Mouse (Mus musculus): Measurements from ENCODE around the gene Glce. TPM values are rescaled to one million over a fixed set of nuclear protein-coding genes. Genes with fewer than 3 reads are reported as not detected.
A peak's percentile ranks its signal among the peaks of the same experiment; 100 is the strongest.

Glce gene
- polyA plus RNA-seq, 1 experiment = 6.4 TPM

DNA sequence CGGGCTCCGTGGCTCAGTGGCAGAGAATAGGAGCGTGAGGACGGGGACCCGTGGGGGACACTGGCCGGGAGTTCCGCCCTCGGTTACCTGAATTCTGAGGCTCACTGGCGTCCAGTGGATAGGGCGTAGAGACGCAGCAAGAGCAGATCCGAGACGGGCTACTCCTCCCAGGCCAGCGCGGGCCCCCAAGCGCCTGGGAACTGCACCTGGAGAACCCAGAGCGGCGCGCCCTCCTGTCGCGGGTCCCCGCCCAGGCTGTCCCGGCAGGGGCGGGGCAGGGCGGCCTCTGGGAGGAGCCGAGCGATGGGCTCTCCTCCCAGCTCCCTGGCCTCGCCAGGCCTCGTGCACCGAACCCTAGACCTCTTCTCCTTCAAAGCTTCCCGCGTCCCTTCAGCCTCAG, 95.9 kb downstream of the Glce start, which contains the start of gene Paqr5:
Gene Paqr5, minus strand, starts transcription at position 257 of the 400 bp plus-strand sequence.
- no peaks in the 10 kb centered on the region for H3K4me1 ChIP-seq (ENCODE audit: control insufficient read depth, insufficient read depth, insufficient read length, low read length)
- peak within 1 kb of the TSS; percentile 53 for H3K4me3 ChIP-seq (ENCODE audit: insufficient read depth, low read depth, low read length)
- no peak within 1 kb of the TSS for H3K27ac ChIP-seq (replicated peaks; ENCODE audit: low read depth, low read length)

DNA sequence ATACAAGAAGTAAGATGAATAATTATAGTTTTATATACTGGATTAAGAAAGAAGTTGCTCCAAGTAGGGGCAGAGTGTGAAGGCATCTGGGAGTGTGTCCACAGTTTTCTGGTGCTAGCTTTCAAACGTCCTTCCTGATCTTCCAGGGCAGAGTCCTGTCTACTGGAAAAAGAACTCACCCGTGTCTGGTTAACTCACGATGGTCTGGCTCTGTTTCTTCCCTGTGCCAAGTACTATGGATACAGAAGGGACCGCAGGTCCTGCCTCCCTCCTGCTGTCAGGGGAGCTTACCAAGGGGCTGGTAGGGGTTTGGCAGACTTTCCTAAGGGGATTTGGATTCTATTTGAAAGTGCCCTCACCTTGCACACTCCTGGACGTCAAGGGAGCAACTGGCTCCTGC, 97.4 kb downstream of the Glce start:
- H3K4me1 ChIP-seq (ENCODE audit: control insufficient read depth, insufficient read depth, insufficient read length, low read length) = no peaks in the 10 kb centered on the region
- no peak overlapping the region for H3K27ac ChIP-seq (replicated peaks; ENCODE audit: low read depth, low read length)
- no peak overlapping the region for H3K4me3 ChIP-seq (ENCODE audit: insufficient read depth, low read depth, low read length)

- H3K4me1 ChIP-seq (ENCODE audit: control insufficient read depth, insufficient read depth, insufficient read length, low read length) = no peaks in the 10 kb centered on the region
- no peak overlapping the region for H3K27ac ChIP-seq (replicated peaks; ENCODE audit: low read depth, low read length)
- H3K4me3 ChIP-seq (ENCODE audit: insufficient read depth, low read depth, low read length) = no peak overlapping the region
Observed at GRCm38 (mm10) chr9:62023879-62024278, 98.6 kb downstream of the Glce start.

- Histone ChIP-seq H3K4me3 (ENCODE audit: insufficient read depth, low read depth, low read length) (no peak overlapping the region), H3K27ac (replicated peaks; ENCODE audit: low read depth, low read length) (no peak overlapping the region), H3K4me1 (ENCODE audit: control insufficient read depth, insufficient read depth, insufficient read length, low read length) (no peaks in the 10 kb centered on the region)
Observed at GRCm38 (mm10) chr9:62022961-62023680, 99.3 kb downstream of the Glce start.

DNA sequence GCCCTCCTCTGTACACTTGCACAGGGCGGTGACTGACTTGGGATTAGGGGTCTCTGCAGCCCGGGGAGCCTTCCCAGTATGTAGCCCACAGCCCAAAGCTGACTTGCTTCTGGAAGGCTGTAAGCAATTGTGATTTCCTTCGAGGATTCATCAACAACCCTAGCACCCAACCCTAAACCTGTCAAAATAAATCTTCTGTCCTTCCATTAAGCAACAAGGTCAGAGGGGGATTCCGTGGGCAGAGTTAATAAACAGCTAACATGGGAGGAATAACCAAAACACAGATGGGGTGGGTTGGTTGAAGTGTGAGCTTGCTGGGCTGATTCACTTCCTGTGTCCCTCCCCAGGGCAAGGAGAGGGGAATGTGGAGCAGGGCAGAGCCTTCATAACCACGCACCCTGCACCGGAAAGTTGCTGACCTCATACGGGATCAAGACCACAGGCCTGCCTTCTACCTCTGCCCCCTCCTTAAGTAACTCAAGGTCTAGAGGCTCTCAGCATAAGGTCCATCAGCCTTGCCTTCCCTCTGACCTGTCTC, 100.8 kb downstream of the Glce start:
- Histone ChIP-seq H3K4me1 (ENCODE audit: control insufficient read depth, insufficient read depth, insufficient read length, low read length) (no peaks in the 10 kb centered on the region), H3K27ac (replicated peaks; ENCODE audit: low read depth, low read length) (no peak overlapping the region)

DNA sequence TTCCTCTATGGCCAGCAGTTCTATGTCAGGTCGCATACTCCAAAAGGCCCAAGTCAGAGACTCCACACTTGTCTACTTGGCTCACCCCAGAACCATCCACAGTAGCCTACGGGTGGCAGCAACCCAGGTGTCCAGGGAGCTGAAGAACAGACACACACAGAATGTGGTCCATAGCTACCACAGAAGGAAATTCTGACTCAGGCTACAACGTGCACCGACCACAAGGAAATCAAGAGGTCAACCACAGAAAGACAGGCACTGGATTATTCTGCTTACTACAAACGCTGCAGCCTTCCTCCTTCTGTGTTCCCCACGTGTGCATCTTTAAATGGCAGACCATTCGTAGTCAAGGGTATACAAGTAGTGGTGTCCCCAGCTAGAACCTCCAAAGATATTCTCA, 102.2 kb downstream of the Glce start:
- Histone ChIP-seq H3K4me3 (ENCODE audit: insufficient read depth, low read depth, low read length) (no peak overlapping the region), H3K4me1 (ENCODE audit: control insufficient read depth, insufficient read depth, insufficient read length, low read length) (no peaks in the 10 kb centered on the region), H3K27ac (replicated peaks; ENCODE audit: low read depth, low read length) (no peak overlapping the region)

More for the DNA sequence above, 100.8 kb downstream of the Glce start:
- H3K4me3 ChIP-seq (ENCODE audit: insufficient read depth, low read depth, low read length) = no peak overlapping the region

DNA sequence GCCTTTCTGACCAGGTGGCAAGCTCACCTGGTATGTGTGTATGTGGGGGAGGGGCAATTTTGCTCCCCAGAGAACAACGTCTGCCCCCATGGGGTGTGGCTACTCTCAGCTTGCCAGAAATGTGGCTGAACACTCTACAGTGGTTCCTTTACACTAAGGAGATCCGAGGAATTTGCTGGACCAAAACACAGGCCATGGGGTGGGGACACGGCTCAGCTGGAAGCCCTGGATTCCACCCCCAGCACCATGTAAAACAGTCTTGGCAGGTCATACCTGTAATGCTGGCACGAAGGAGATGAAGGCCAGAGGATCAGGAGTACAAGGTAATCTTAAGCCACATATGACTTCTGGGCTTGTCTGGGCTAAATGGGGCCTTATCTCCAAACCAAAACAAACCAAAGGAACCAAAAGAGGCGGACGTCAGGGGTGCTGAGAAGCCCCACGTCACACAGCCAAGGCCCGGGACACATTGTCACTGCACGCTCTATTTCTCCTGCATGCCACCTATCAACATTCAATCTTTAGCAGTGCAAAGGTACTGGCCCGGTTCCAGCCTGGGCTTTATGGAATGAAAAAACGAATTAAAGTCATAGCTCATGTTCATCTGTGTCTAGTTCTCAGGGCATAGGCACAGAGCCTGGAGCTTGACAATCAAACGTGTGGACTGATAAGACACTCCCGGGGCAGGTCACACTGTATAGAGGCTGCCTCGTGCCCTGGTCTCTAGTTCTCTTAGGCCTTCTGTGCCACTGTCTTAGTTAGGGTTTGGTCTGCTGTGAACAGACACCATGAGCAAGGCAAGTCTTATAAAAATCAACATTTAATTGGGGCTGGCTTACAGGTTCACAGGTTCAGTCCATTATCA, 104.0 kb downstream of the Glce start:
- H3K27ac ChIP-seq (replicated peaks; ENCODE audit: low read depth, low read length) = no peak overlapping the region

DNA sequence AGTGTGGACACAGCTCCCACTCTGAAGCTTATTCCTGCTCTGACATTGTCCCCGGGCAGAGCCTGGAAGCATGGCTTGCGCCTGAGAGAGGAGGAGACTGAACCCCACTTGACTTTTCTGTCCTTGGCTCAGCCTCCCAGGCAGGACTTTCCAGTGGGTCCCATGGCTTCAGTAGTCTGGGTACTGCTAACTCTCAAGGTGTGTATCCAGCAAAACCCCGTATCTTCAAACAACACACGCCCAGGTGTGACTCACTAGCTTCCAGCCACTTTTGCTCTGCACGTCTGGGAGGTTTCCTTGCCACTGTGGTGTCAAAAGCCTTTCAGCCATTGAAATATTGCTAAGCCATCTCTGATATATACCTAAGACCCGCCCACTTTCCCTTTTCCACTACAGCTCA, 105.1 kb downstream of the Glce start:
- Histone ChIP-seq H3K4me3 (ENCODE audit: insufficient read depth, low read depth, low read length) (no peak overlapping the region), H3K4me1 (ENCODE audit: control insufficient read depth, insufficient read depth, insufficient read length, low read length) (no peaks in the 10 kb centered on the region), H3K27ac (replicated peaks; ENCODE audit: low read depth, low read length) (no peak overlapping the region)

More for the DNA sequence above, 104.0 kb downstream of the Glce start:
- Histone ChIP-seq H3K4me3 (ENCODE audit: insufficient read depth, low read depth, low read length) (no peak overlapping the region), H3K4me1 (ENCODE audit: control insufficient read depth, insufficient read depth, insufficient read length, low read length) (no peaks in the 10 kb centered on the region)

- Histone ChIP-seq H3K27ac (replicated peaks; ENCODE audit: low read depth, low read length) (no peak overlapping the region), H3K4me1 (ENCODE audit: control insufficient read depth, insufficient read depth, insufficient read length, low read length) (no peaks in the 10 kb centered on the region), H3K4me3 (ENCODE audit: insufficient read depth, low read depth, low read length) (no peak overlapping the region)
Observed at GRCm38 (mm10) chr9:62015504-62015903, 107.0 kb downstream of the Glce start.

GRCm38 (mm10) chr9:62013316-62014097, 108.9 kb downstream of the Glce start:
- Histone ChIP-seq H3K4me3 (ENCODE audit: insufficient read depth, low read depth, low read length) (no peak overlapping the region), H3K4me1 (ENCODE audit: control insufficient read depth, insufficient read depth, insufficient read length, low read length) (no peaks in the 10 kb centered on the region), H3K27ac (replicated peaks; ENCODE audit: low read depth, low read length) (no peak overlapping the region)

DNA sequence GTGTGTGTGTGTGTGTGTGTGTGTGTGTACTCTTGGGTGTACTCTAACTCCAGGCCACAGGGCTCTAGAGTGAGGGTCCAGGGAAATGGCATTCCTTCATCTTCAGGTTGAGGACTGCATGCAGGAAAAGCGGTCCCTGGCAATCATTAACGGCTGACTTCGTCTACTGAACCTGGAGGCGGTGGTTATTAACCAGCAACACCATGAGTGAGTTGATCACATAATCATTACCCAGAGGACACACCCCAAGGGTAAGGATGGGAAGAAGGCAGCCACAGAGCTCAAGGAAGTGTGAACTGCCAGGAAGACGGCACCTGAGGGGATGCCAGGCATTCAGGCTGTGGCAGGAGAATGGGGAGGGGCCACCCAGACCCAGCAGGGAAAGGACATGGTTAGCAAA, 114.1 kb downstream of the Glce start:
- Histone ChIP-seq H3K4me1 (ENCODE audit: control insufficient read depth, insufficient read depth, insufficient read length, low read length) (no peaks in the 10 kb centered on the region), H3K4me3 (ENCODE audit: insufficient read depth, low read depth, low read length) (no peak overlapping the region), H3K27ac (replicated peaks; ENCODE audit: low read depth, low read length) (no peak overlapping the region)

Other genes with a start within 250 kb of the Glce start
- gene Rplp1, start 208.1 kb downstream of the Glce start, polyA plus RNA-seq (2012; ENCODE audit: insufficient read depth, insufficient read length, missing spikeins) = 1,277 and 1,448 TPM in 2 replicates
- 1.1 and 1.6 TPM in 2 replicates for gene Kif23, start 175.9 kb downstream of the Glce start, polyA plus RNA-seq (2012; ENCODE audit: insufficient read depth, insufficient read length, missing spikeins)
- gene Paqr5, start 95.8 kb downstream of the Glce start, polyA plus RNA-seq (2012; ENCODE audit: insufficient read depth, insufficient read length, missing spikeins) = not detected in 2 replicates
- not detected in 2 replicates for gene Spesp1, start 159.6 kb upstream of the Glce start, polyA plus RNA-seq (2012; ENCODE audit: insufficient read depth, insufficient read length, missing spikeins)
- gene Anp32a, start 218.6 kb upstream of the Glce start, polyA plus RNA-seq (2012; ENCODE audit: insufficient read depth, insufficient read length, missing spikeins) = 578 and 694 TPM in 2 replicates

All from brown adipose tissue, adult 24 weeks (tissue).